Mouse (Mus musculus): ENCODE data around the gene Ccdc106.
"Not testable (repeated sequence)": the region's sequence is repeated elsewhere in the genome, so short reads cannot be mapped to it uniquely, and the experiment has no call there.

GRCm38 (mm10) chr7:5019576-5019975 lies 777 bp upstream of the Ccdc106 start:
- TF ChIP-seq MAX (IDR thresholded peaks at IDR 0.05); CTCF (IDR thresholded peaks at IDR 0.05; ENCODE audit: control insufficient read depth, insufficient read depth, insufficient read length); MYOG (IDR thresholded peaks at IDR 0.05; ENCODE audit: control insufficient read depth, extremely low read depth, insufficient read length): not testable (repeated sequence)
